Mouse (Mus musculus): ENCODE data around the gene Olfr633.

- no peak for TF ChIP-seq POLR2A (IDR thresholded peaks at IDR 0.05; ENCODE audit: low read depth, low read length)
- no peak for TF ChIP-seq CTCF (IDR thresholded peaks at IDR 0.05; ENCODE audit: extremely low read depth, insufficient read depth, insufficient read length, insufficient replicate concordance)
Observed at GRCm38 (mm10) chr7:103944137-103944536, at the start of gene Olfr633.
